Mouse (Mus musculus) embryonic fibroblast, embryonic 13.5 days (primary cell): ENCODE data around the gene Rps15. TPM values are rescaled to one million over a fixed set of nuclear protein-coding genes. Genes with fewer than 3 reads are reported as not detected.

Experiments
- H3K27ac ChIP-seq: 2 replicates; pipeline ENCODE4 v1.5.1; 2012; ENCODE audit warnings: low read length, control low read depth, inconsistent platforms; ENCODE audit not compliant: insufficient read depth
- H3K4me1 ChIP-seq: 2 replicates; pipeline ENCODE4 v1.6.1; 2011; ENCODE audit warnings: low read length; ENCODE audit not compliant: control insufficient read depth, insufficient read depth
- H3K4me3 ChIP-seq: 2 replicates; pipeline ENCODE4 v1.5.1; 2011; ENCODE audit warnings: mild to moderate bottlenecking, control low read depth, low read length; ENCODE audit not compliant: insufficient read depth
- CTCF ChIP-seq: IDR thresholded peaks from 2 replicates; pipeline ENCODE4 v1.5.1; 2011; ENCODE audit warnings: mild to moderate bottlenecking, control low read depth, low read length, moderate library complexity, borderline replicate concordance; ENCODE audit not compliant: insufficient read depth
- POLR2A ChIP-seq: IDR thresholded peaks from 2 replicates; pipeline ENCODE4 v1.6.1; 2011; ENCODE audit warnings: low read depth, mild to moderate bottlenecking, control low read depth, low read length, moderate library complexity
- polyA plus RNA-seq: library from polyadenylated mRNA; stranded (reverse); fragments of >200 nt; gene quantifications from 2 replicates; pipeline ENCODE4 v1.2.4, GENCODE M21; 2011; ENCODE audit warnings: low read depth; ENCODE audit not compliant: missing spikeins, insufficient read length

Gene Rps15
- polyA plus RNA-seq, 1 experiment: 2,493 TPM

- TF ChIP-seq POLR2A (no peak), CTCF (no peak)
- no peak overlapping the region for H3K4me3 ChIP-seq
- H3K4me1 ChIP-seq: no peaks in the 10 kb centered on the region; the same call in 1 of the 2 replicates
- no peak overlapping the region for H3K27ac ChIP-seq
These were observed 22.3 kb downstream of the Rps15 start for GRCm38 (mm10) chr10:80314494-80315001.

GRCm38 (mm10) chr10:80315315-80315714, 23.1 kb downstream of the Rps15 start:
- Histone ChIP-seq H3K27ac (no peak overlapping the region), H3K4me3 (no peak overlapping the region), H3K4me1 (no peaks in the 10 kb centered on the region; the same call in 1 of the 2 replicates)
- TF ChIP-seq POLR2A (no peak), CTCF (no peak)

- TF ChIP-seq CTCF (no peak), POLR2A (peak; percentile 21; the same call in 1 of the 2 replicates)
- H3K4me3 ChIP-seq: no peak overlapping the region
- H3K27ac ChIP-seq: no peak overlapping the region
- H3K4me1 ChIP-seq: no peaks in the 10 kb centered on the region; the same call in 1 of the 2 replicates
These were observed 24.1 kb downstream of the Rps15 start for GRCm38 (mm10) chr10:80316359-80316781.

- Histone ChIP-seq H3K27ac (no peak overlapping the region), H3K4me1 (no peaks in the 10 kb centered on the region; the same call in 1 of the 2 replicates), H3K4me3 (no peak overlapping the region)
- TF ChIP-seq POLR2A (no peak), CTCF (no peak)
These were observed 24.8 kb downstream of the Rps15 start for GRCm38 (mm10) chr10:80317011-80317410.

GRCm38 (mm10) chr10:80320340-80320760, 28.1 kb downstream of the Rps15 start, which contains the start of gene 2310011J03Rik:
Gene 2310011J03Rik (minus strand): TSS chr10:80320537.
- Histone ChIP-seq H3K4me3 (peak within 1 kb of the TSS; percentile 86), H3K27ac (no peak within 1 kb of the TSS), H3K4me1 (no peaks in the 10 kb centered on the region; the same call in 1 of the 2 replicates)
- TF ChIP-seq POLR2A: peak; percentile 72
- no peak for TF ChIP-seq CTCF

- no peak for TF ChIP-seq CTCF
- no peak for TF ChIP-seq POLR2A
- Histone ChIP-seq H3K27ac (no peak overlapping the region), H3K4me1 (no peaks in the 10 kb centered on the region; the same call in 1 of the 2 replicates), H3K4me3 (no peak overlapping the region)
These were observed 28.9 kb downstream of the Rps15 start for GRCm38 (mm10) chr10:80321014-80321669.

GRCm38 (mm10) chr10:80321670-80322581, 29.7 kb downstream of the Rps15 start:
- Histone ChIP-seq H3K27ac (no peak overlapping the region), H3K4me3 (0 out of 2 replicates have a peak overlapping the region, but pooled peaks have one; percentile 49), H3K4me1 (no peaks in the 10 kb centered on the region; the same call in 1 of the 2 replicates)
- no peak for TF ChIP-seq CTCF
- TF ChIP-seq POLR2A: no peak

- Histone ChIP-seq H3K27ac (no peak overlapping the region), H3K4me3 (peak overlapping the region; percentile 49), H3K4me1 (no peaks in the 10 kb centered on the region; the same call in 1 of the 2 replicates)
- TF ChIP-seq CTCF (peak; percentile 35; the same call in 1 of the 2 replicates), POLR2A (no peak)
These were observed 30.6 kb downstream of the Rps15 start for GRCm38 (mm10) chr10:80322811-80323211.

- H3K4me1 ChIP-seq: no peaks in the 10 kb centered on the region; the same call in 1 of the 2 replicates
- H3K27ac ChIP-seq: no peak overlapping the region
- H3K4me3 ChIP-seq: peak overlapping the region; percentile 49
- TF ChIP-seq POLR2A (peak; percentile 55), CTCF (no peak)
These were observed 31.2 kb downstream of the Rps15 start for GRCm38 (mm10) chr10:80323261-80324119.
